Mouse (Mus musculus) limb, embryonic 12.5 days (tissue): ENCODE measurements around the gene Tmem179b. TPM values are rescaled to one million over a fixed set of nuclear protein-coding genes. Genes with fewer than 3 reads are reported as not detected.

Source experiments
- ATAC-seq: fragments of 200-750 bp; cut with Nextera tagmentation; 2 replicates; pipeline ENCODE4 v1.8.0; 2017; ENCODE audit warnings: low read depth, moderate TSS enrichment; ENCODE audit not compliant: insufficient number of reproducible peaks, insufficient read depth, low FRiP score, low TSS enrichment
- H3K27ac ChIP-seq: fragments of 300-500 bp; sonication (generic); 2 replicates; pipeline ENCODE4 v1.5.1; 2016; ENCODE audit warnings: mild to moderate bottlenecking, moderate library complexity
- H3K27me3 ChIP-seq: fragments of 300-500 bp; sonication (generic); 2 replicates; pipeline ENCODE4 v1.6.1; 2016; ENCODE audit warnings: mild to moderate bottlenecking, moderate library complexity
- H3K36me3 ChIP-seq: fragments of 300-500 bp; sonication (generic); 2 replicates; pipeline ENCODE4 v1.6.1; 2016; ENCODE audit warnings: mild to moderate bottlenecking, moderate library complexity
- H3K4me1 ChIP-seq: fragments of 300-500 bp; sonication (generic); replicated peaks from 2 replicates; pipeline ENCODE4 v1.6.1; 2016
- H3K4me2 ChIP-seq: fragments of 300-500 bp; sonication (generic); 2 replicates; pipeline ENCODE4 v1.6.1; 2016; ENCODE audit warnings: mild to moderate bottlenecking, moderate library complexity
- H3K4me3 ChIP-seq: fragments of 300-500 bp; sonication (generic); replicated peaks from 2 replicates; pipeline ENCODE4 v1.5.1; 2016; ENCODE audit warnings: mild to moderate bottlenecking
- H3K9ac ChIP-seq: fragments of 300-500 bp; sonication (generic); replicated peaks from 2 replicates; pipeline ENCODE4 v1.6.1; 2016; ENCODE audit warnings: mild to moderate bottlenecking, moderate library complexity
- H3K9me3 ChIP-seq: fragments of 300-500 bp; sonication (generic); 2 replicates; pipeline ENCODE4 v1.6.1; 2016; ENCODE audit warnings: mild to moderate bottlenecking, moderate library complexity
- WGBS: fragments of 180-500 bp; shearing (Covaris S2); methylation state at CpG from one replicate; pipeline ENCODE4 v1.1.7; 2016; 5-methylcytosine and 5-hydroxymethylcytosine counted together
- polyA plus RNA-seq: library from polyadenylated mRNA; unstranded; fragments of >200 nt; fragmentation: Nextera tagmentation; extraction: Ambion mirVana; gene quantifications from 2 replicates; pipeline ENCODE4 v1.2.1, GENCODE M21; 2016

The Tmem179b gene
- polyA plus RNA-seq, 1 experiment from 2014 or later, result 50.2 TPM

DNA sequence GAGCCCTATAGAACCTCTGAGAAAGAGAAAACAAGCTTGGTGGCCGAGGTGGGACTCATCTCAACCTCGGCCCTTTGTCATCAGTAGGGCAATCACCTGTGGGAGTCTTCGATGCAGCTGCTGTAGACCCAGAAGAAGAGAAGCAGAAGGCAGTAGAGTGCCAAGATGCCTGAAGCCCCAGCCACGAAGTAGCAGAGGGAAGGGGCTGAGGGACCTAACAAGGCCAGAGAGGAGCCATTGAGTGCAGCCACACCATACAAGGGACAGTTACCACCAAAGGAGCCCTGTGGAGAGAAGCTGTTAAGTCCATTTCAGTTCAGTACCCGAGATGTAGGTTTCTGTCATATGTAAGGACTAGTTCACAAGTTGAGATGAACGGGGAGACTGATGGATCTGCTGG lies 858 bp downstream of the Tmem179b start:
- peak overlapping the region; percentile 94 for H3K4me2 ChIP-seq
- peak overlapping the region; percentile 99 for H3K27ac ChIP-seq

DNA sequence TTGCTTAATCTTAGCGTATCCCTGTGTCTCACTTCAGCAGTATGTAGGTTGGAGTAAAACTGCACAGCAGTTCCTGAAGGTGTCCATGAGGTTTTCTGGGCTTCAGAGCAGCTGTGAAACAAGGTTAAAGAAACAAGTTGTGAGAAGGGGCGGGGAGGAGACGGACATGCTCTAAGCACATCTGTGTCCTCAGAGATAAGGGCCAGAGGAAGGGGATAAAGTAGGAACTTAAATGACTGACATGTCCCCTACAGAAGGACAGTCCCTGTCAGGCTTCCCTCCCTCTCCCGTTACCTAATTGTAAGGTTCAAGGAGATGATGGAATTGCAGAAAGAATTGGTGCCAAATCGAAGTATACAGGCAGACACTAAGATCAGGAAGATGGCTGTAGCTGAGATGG lies 1.3 kb downstream of the Tmem179b start:
- Histone ChIP-seq H3K4me1 (peaks cover 32% of the 10 kb centered on the region), H3K9me3 (no peaks in the 10 kb centered on the region), H3K27ac (0 out of 2 replicates have a peak overlapping the region, but pooled peaks have one; percentile 99), H3K4me3 (peak overlapping the region; percentile 75), H3K36me3 (peaks cover 57% of the 10 kb centered on the region), H3K9ac (peak overlapping the region; percentile 93; the same call in 1 of the 2 replicates), H3K27me3 (no peaks in the 10 kb centered on the region), H3K4me2 (peak overlapping the region; percentile 94)
- no peak for ATAC-seq
- 87% methylated on average over 5 of the region's 5 CpGs for WGBS

More for the DNA sequence above, 858 bp downstream of the Tmem179b start:
- 56% methylated on average over 6 of the region's 6 CpGs for WGBS
- H3K9ac ChIP-seq, result peak overlapping the region; percentile 93
- no peaks in the 10 kb centered on the region for H3K27me3 ChIP-seq
- H3K36me3 ChIP-seq, result peaks cover 57% of the 10 kb centered on the region
- peak overlapping the region; percentile 75 for H3K4me3 ChIP-seq
- ATAC-seq, result no peak
- peaks cover 32% of the 10 kb centered on the region for H3K4me1 ChIP-seq
- H3K9me3 ChIP-seq, result no peaks in the 10 kb centered on the region

DNA sequence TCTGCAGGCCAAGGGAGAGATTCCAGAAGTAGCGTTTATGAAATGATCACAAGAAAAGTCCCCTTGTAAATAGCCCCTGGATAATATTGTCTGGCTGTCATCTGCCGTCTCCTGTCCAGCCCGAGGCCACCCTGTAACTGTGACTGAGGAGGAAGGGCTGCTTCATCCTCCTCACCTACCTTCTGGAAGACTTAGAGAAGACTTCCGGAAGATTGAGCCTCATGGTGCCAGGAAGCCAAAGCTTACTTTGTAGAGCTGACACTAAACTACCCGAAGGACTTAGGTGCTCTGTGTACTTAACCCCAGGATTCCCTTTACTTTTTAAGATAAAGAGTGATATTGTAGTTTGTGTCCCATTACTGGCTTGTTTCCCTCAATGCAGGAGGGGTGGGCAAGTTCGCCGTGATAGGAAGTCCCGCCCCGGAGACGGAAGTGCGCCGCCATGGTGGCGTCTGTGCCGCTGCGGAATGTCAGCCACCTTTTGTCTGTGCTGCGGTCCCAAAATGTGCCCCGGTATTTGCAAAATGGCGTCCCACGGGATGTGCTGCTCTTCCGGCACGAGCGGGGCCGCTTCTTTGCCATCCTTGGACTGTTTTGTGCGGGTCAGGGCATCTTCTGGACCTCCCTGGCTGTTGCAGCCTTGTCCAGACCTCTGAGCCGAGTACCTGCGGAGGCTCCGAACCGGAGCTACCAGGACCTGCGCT lies 3.5 kb downstream of the Tmem179b start, which contains the start of gene Tmem223:
TSS of gene Tmem223 (plus strand) at position 430 of the 704 bp plus-strand sequence.
- Histone ChIP-seq H3K27me3 (no peaks in the 10 kb centered on the region), H3K36me3 (peaks cover 75% of the 10 kb centered on the region), H3K4me3 (peak within 1 kb of the TSS; percentile 70), H3K4me1 (peaks cover 30% of the 10 kb centered on the region), H3K27ac (peak within 1 kb of the TSS; percentile 91), H3K9me3 (0 out of 2 replicates have a peak, but pooled peaks cover under 1% of the 10 kb centered on the region), H3K9ac (peak within 1 kb of the TSS; percentile 90), H3K4me2 (peak within 1 kb of the TSS; percentile 69)
- ATAC-seq, result 0 out of 2 replicates have a peak, but pooled peaks have one; percentile 2
- WGBS, result 24% methylated on average over 29 of the region's 29 CpGs

DNA sequence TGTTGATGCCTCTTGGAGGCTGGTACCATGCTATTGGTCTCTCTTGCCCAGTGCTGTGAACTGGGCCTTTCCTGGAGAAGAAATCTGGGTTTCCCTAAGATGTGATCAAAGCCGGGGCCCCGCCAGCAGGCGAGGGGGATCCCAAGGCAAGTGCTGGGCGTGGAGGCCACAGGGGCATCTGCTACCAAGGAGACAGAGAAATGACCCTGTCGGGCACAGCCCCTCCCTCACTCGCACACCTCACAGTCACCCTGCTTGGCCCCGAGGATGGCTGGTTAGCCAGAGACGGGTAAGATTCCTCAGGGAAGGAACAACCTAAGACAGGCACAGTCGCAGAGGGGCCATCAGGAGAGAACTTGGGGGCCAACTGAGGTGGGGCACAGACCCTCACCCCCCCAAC lies 8.7 kb downstream of the Tmem179b start:
- Histone ChIP-seq H3K4me1 (peaks cover 4% of the 10 kb centered on the region), H3K9ac (no peak overlapping the region), H3K27ac (no peak overlapping the region), H3K4me2 (no peak overlapping the region), H3K4me3 (no peak overlapping the region), H3K27me3 (no peaks in the 10 kb centered on the region), H3K9me3 (peaks cover 11% of the 10 kb centered on the region; the same call in 1 of the 2 replicates), H3K36me3 (peaks cover 94% of the 10 kb centered on the region)
- 0 out of 2 replicates have a peak, but pooled peaks have one; percentile 20 for ATAC-seq
- 95% methylated on average over 9 of the region's 9 CpGs for WGBS

DNA sequence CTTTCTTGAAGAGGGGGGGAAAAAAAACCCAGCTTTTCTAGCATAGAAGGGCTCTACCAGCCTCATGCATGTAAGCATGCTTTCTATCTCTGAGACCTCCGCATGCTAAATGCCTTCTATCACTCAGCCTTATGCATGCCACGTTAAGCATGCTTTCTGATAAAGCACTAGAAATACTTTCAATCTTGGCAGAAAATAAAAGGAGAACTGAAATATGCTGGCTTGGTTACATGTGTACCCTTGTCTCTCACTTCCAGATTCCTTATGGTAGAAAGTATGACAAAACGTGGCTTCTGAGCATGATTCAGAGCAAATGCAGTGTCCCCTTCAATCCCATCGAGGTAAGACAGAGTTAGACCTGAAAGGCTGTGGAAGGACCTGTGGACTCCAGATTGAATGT lies 11.0 kb downstream of the Tmem179b start:
- ATAC-seq, result no peak
- H3K4me2 ChIP-seq, result no peak overlapping the region
- H3K27ac ChIP-seq, result no peak overlapping the region
- H3K27me3 ChIP-seq, result no peaks in the 10 kb centered on the region
- H3K9me3 ChIP-seq, result peaks cover 11% of the 10 kb centered on the region; the same call in 1 of the 2 replicates
- no peak overlapping the region for H3K9ac ChIP-seq
- no peak overlapping the region for H3K4me3 ChIP-seq
- 90% methylated on average over 4 of the region's 4 CpGs for WGBS
- H3K36me3 ChIP-seq, result peaks cover 73% of the 10 kb centered on the region
- H3K4me1 ChIP-seq, result peaks cover 4% of the 10 kb centered on the region

DNA sequence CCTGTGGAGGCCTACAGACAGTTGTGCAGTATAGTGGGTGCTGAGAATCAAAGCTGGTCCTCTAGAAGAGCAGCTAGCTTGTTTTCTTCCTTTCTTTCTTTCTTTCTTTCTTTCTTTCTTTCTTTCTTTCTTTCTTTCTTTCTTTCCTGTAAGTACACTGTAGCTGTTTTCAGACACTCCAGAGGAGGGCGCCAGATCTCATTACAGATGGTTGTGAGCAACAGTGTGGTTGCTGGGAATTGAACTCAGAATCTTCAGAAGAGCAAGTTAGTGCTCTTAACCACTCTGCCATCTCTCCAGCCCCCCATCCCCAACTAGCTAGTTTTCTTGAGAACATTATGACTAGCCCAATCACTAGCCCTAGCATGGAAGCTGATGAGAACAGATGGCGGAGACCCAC lies 13.5 kb downstream of the Tmem179b start:
- Histone ChIP-seq H3K4me3 (no peak overlapping the region), H3K27ac (no peak overlapping the region), H3K27me3 (no peaks in the 10 kb centered on the region), H3K9ac (no peak overlapping the region), H3K36me3 (peaks cover 50% of the 10 kb centered on the region), H3K9me3 (peaks cover 10% of the 10 kb centered on the region; the same call in 1 of the 2 replicates), H3K4me2 (no peak overlapping the region), H3K4me1 (peaks cover 12% of the 10 kb centered on the region)
- 94% methylated on average over 2 of the region's 2 CpGs for WGBS
- no peak for ATAC-seq

DNA sequence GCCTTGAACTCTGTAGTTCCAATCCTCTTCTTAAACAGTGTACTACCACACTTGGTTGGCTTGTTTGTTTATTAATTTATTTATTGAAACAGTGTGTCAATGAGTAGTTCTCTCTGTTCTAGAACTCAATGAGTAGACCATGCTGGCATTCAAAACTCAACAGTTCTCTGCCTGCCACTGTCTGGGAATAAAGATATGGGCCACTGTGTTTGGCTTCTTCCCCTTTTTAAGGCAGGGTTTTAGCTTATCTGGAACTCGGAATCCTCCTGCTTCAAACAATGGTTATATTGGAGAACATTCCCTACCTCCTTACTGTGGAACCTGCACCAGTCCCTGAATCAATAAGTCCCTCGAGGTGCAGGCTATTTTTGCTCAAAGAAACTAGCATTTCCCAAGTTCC lies 15.4 kb downstream of the Tmem179b start:
- Histone ChIP-seq H3K27me3 (no peaks in the 10 kb centered on the region), H3K9ac (no peak overlapping the region), H3K9me3 (no peaks in the 10 kb centered on the region), H3K27ac (no peak overlapping the region), H3K4me2 (peak overlapping the region; percentile 81; the same call in 1 of the 2 replicates), H3K4me1 (peaks cover 16% of the 10 kb centered on the region), H3K36me3 (peaks cover 47% of the 10 kb centered on the region), H3K4me3 (no peak overlapping the region)
- WGBS, result 84% methylated on average over 2 of the region's 2 CpGs
- no peak for ATAC-seq

DNA sequence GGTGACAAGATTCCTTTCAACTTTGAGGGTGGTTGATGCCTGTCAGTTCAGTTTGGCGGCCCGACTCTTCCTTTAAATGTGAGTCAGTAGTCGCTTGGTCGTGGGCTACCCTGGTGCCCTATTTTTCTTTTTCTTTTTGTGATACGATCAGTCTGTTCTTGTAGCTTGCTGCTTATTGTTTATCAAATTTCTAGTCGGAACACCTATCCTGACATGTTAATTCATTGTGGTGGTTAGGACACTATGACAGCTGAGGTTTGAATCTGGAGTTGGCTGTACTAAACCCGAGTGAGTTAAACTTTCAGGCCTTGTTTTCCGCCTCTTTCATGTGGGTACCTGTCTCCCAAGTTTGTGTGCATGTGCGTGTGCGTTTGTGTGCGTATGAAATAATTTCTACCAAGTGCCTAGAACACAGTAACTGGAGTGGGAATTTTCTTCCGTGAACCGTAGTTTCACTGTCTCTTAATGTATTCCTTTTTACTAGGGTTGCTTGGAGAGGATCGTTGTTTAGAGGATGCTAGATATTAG lies 16.7 kb downstream of the Tmem179b start:
- 6% methylated on average over 14 of the region's 14 CpGs for WGBS
- peaks cover 46% of the 10 kb centered on the region for H3K36me3 ChIP-seq
- ATAC-seq, result no peak

DNA sequence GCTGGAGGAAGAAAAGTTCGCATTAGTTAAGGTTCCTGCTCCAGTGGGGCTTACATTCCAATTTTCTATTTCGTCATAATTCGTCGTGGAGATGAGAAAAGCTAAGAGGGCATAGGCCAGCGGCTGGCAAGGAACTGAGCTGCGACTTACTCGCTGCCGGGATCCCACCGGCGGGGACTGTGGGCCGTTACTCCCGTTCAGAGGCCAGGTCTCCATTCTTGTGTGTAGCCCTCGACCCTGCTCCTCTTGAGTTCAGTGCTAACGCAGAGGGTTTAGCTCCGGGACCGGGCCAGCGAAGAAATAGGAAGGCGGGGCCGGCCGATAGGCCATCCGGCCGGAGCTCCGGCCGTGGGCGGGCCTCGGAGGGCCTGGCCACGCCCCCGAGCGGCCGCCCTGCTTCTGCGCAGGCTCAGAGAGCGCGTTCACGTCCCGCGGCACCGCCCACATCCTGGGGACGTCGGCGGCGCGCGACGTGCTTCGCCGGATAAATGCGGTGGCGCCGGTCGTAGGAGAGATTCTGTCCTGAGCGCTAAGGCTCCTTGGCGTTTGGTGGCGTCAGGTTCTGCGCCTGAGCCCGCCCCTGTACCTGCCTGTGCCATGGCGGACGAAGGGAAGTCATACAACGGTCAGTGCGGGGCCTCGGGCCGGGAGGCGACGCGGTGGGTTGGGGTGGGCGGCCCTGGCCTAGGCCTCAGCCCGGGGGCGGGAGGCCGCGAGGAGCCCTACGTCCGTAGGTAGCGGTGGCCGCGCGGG lies 17.5 kb downstream of the Tmem179b start, which contains the start of gene Nxf1:
TSS of gene Nxf1 (plus strand) at position 439 of the 753 bp plus-strand sequence.
- H3K36me3 ChIP-seq, result peaks cover 46% of the 10 kb centered on the region
- no peaks in the 10 kb centered on the region for H3K27me3 ChIP-seq
- peak; percentile 88 for ATAC-seq
- no peaks in the 10 kb centered on the region for H3K9me3 ChIP-seq
- H3K4me3 ChIP-seq, result peak within 1 kb of the TSS; percentile 97
- H3K4me2 ChIP-seq, result peak within 1 kb of the TSS; percentile 81
- under 1% methylated on average over 73 of the region's 75 CpGs for WGBS
- H3K4me1 ChIP-seq, result peaks cover 16% of the 10 kb centered on the region
- peak within 1 kb of the TSS; percentile 95 for H3K27ac ChIP-seq
- peak within 1 kb of the TSS; percentile 96 for H3K9ac ChIP-seq

More for the DNA sequence above, 16.7 kb downstream of the Tmem179b start:
- Histone ChIP-seq H3K27ac (peak overlapping the region; percentile 95), H3K9ac (peak overlapping the region; percentile 96), H3K4me2 (peak overlapping the region; percentile 81), H3K4me1 (peaks cover 16% of the 10 kb centered on the region), H3K27me3 (no peaks in the 10 kb centered on the region), H3K4me3 (peak overlapping the region; percentile 97), H3K9me3 (no peaks in the 10 kb centered on the region)

DNA sequence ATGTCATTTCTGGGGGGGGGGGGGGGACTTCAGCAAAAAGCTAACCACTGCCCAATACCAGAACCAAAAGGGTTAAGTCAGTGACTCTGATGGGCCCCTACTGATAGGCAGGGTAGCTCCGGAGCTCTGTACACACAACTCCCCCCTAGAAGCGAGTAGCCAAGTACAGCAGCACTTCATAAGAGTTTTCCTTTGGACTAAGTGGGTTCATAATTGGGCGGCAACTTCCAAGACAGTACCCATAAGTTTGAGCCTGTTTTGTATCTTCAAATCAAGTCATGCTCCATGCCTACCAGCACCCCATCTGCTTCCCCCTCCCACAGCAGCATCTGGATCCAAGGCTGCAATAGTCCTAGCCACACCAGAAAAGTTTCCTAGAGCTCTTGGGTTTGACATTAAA lies 18.6 kb downstream of the Tmem179b start:
- Histone ChIP-seq H3K36me3 (peaks cover 51% of the 10 kb centered on the region), H3K9ac (no peak overlapping the region), H3K4me1 (peaks cover 16% of the 10 kb centered on the region), H3K9me3 (no peaks in the 10 kb centered on the region), H3K27me3 (no peaks in the 10 kb centered on the region), H3K4me2 (peak overlapping the region; percentile 81), H3K27ac (no peak overlapping the region), H3K4me3 (peak overlapping the region; percentile 97; the same call in 1 of the 2 replicates)
- ATAC-seq, result no peak
- 82% methylated on average over 3 of the region's 3 CpGs for WGBS

DNA sequence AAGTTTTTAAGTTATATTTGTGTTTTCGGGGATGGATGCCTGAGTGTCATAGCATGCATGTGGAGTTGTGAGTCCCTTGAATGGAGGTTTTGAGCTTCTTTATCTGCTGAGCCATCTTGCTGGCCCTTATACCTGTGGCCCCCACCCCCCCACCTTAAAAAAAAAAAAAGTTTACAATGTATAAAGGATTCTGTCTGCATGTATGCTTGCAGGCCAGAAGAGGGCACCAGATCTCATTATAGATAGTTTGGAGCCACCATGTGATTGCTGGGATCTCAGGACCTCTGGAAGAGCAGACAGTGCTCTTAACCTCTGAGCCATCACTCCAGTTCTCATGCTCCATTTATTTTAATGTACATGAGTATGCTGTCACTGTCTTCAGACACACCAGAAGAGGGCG lies 26.9 kb downstream of the Tmem179b start:
- Histone ChIP-seq H3K4me3 (no peak overlapping the region), H3K27me3 (no peaks in the 10 kb centered on the region), H3K4me2 (no peak overlapping the region), H3K9ac (no peak overlapping the region), H3K4me1 (peaks cover 9% of the 10 kb centered on the region), H3K9me3 (no peaks in the 10 kb centered on the region), H3K27ac (no peak overlapping the region), H3K36me3 (peaks cover 95% of the 10 kb centered on the region)
- no peak for ATAC-seq
- WGBS, result 72% methylated on average over 2 of the region's 2 CpGs
